Mouse (Mus musculus) small intestine, adult 2 months (tissue): ENCODE results near the gene Gm43191. TPM values are rescaled to one million over a fixed set of nuclear protein-coding genes. Genes with fewer than 3 reads are reported as not detected.
A peak's percentile ranks its signal among the peaks of the same experiment; 100 is the strongest.
"Not testable (repeated sequence)": the region's sequence is repeated elsewhere in the genome, so short reads cannot be mapped to it uniquely, and the experiment has no call there.

ENCODE experiments used
- H3K27ac ChIP-seq: fragments of 200-500 bp; 2 replicates; pipeline ENCODE4 v1.5.1; 2012; ENCODE audit warnings: low read depth, low read length, control low read depth, inconsistent platforms; ENCODE audit not compliant: insufficient read depth
- H3K27me3 ChIP-seq: fragments of 200-500 bp; 2 replicates; pipeline ENCODE4 v1.6.1; 2012; ENCODE audit warnings: mild to moderate bottlenecking, moderate library complexity, low read length, inconsistent platforms; ENCODE audit not compliant: control insufficient read depth, insufficient read depth
- H3K36me3 ChIP-seq: fragments of 200-500 bp; 2 replicates; pipeline ENCODE4 v1.6.1; 2012; ENCODE audit warnings: mild to moderate bottlenecking, low read length, control low read depth, inconsistent platforms; ENCODE audit not compliant: control insufficient read depth, insufficient read depth
- H3K4me1 ChIP-seq: fragments of 200-500 bp; 2 replicates; pipeline ENCODE4 v1.6.1; 2012; ENCODE audit warnings: low read length, inconsistent platforms, mixed read lengths; ENCODE audit not compliant: control insufficient read depth, insufficient read depth, insufficient read length
- H3K4me3 ChIP-seq: fragments of 200-500 bp; 2 replicates; pipeline ENCODE4 v1.5.1; 2012; ENCODE audit warnings: low read depth, mild to moderate bottlenecking, control low read depth, inconsistent platforms, low read length, moderate library complexity
- CTCF ChIP-seq: fragments of 200-500 bp; IDR thresholded peaks from 2 replicates; pipeline ENCODE4 v1.5.1; 2012; ENCODE audit warnings: low read depth, mild to moderate bottlenecking, control low read depth, inconsistent platforms, low read length, moderate library complexity, mixed read lengths; ENCODE audit not compliant: insufficient replicate concordance, insufficient read length; ENCODE audit errors: extremely low read depth
- POLR2A ChIP-seq: fragments of 200-500 bp; IDR thresholded peaks from 2 replicates; pipeline ENCODE4 v1.6.1; 2012; ENCODE audit warnings: low read depth, mild to moderate bottlenecking, control low read depth, inconsistent platforms, low read length, moderate library complexity
- WGBS: fragments of 180-500 bp; shearing (Covaris S2); methylation state at CpG from one replicate; pipeline ENCODE4 v1.1.7; 2018; 5-methylcytosine and 5-hydroxymethylcytosine counted together
- polyA plus RNA-seq: library from polyadenylated mRNA; depleted of rRNA; stranded (reverse); fragments of >200 nt; gene quantifications from 2 replicates; pipeline ENCODE4 v1.2.3, GENCODE M21; 2012

The Gm43191 gene
- polyA plus RNA-seq, 1 experiment = not detected

GRCm38 (mm10) chr3:116661288-116661869, 19.7 kb downstream of the Gm43191 start:
- Histone ChIP-seq H3K36me3 (no peaks in the 10 kb centered on the region), H3K4me1 (peaks cover 10% of the 10 kb centered on the region; the same call in 1 of the 2 replicates), H3K4me3 (peak overlapping the region; percentile 92), H3K27me3 (no peaks in the 10 kb centered on the region), H3K27ac (peak overlapping the region; percentile 84)
- TF ChIP-seq CTCF (no peak), POLR2A (no peak)
- 2% methylated on average over 16 of the region's 16 CpGs for WGBS

GRCm38 (mm10) chr3:116659856-116660430, 21.1 kb downstream of the Gm43191 start:
- Histone ChIP-seq H3K27ac (no peak overlapping the region), H3K27me3 (no peaks in the 10 kb centered on the region), H3K4me3 (no peak overlapping the region), H3K4me1 (peaks cover 10% of the 10 kb centered on the region; the same call in 1 of the 2 replicates), H3K36me3 (no peaks in the 10 kb centered on the region)
- no peak for TF ChIP-seq POLR2A
- 77% methylated on average over 13 of the region's 13 CpGs for WGBS

- Histone ChIP-seq H3K4me3 (no peak overlapping the region), H3K27ac (no peak overlapping the region), H3K27me3 (no peaks in the 10 kb centered on the region), H3K4me1 (peaks cover 10% of the 10 kb centered on the region; the same call in 1 of the 2 replicates), H3K36me3 (no peaks in the 10 kb centered on the region)
- 59% methylated on average over 15 of the region's 15 CpGs for WGBS
- TF ChIP-seq CTCF (no peak), POLR2A (no peak)
These were observed 22.0 kb downstream of the Gm43191 start for GRCm38 (mm10) chr3:116658928-116659565.

- Histone ChIP-seq H3K4me1 (peaks cover 10% of the 10 kb centered on the region; the same call in 1 of the 2 replicates), H3K36me3 (peaks cover 1% of the 10 kb centered on the region; the same call in 1 of the 2 replicates), H3K27ac (no peak overlapping the region), H3K27me3 (no peaks in the 10 kb centered on the region), H3K4me3 (no peak overlapping the region)
- TF ChIP-seq CTCF = no peak
- TF ChIP-seq POLR2A = no peak
- WGBS = 75% methylated on average over 7 of the region's 7 CpGs
These were observed 24.7 kb downstream of the Gm43191 start for GRCm38 (mm10) chr3:116656184-116656965.

- H3K36me3 ChIP-seq, H3K27ac ChIP-seq, H3K27me3 ChIP-seq, H3K4me3 ChIP-seq, H3K4me1 ChIP-seq: not testable (repeated sequence)
- WGBS = 86% methylated on average over 11 of the region's 11 CpGs
These were observed 27.0 kb downstream of the Gm43191 start for GRCm38 (mm10) chr3:116654051-116654450.

GRCm38 (mm10) chr3:116653278-116653945, 27.6 kb downstream of the Gm43191 start:
- Histone ChIP-seq H3K36me3 (peaks cover 8% of the 10 kb centered on the region), H3K27ac (no peak overlapping the region), H3K27me3 (no peaks in the 10 kb centered on the region), H3K4me1 (no peaks in the 10 kb centered on the region), H3K4me3 (no peak overlapping the region)
- WGBS = 56% methylated on average over 5 of the region's 5 CpGs
- TF ChIP-seq POLR2A (no peak), CTCF (no peak)
